Mouse (Mus musculus) forebrain, embryonic 16.5 days (tissue): Measurements from ENCODE around the gene Izumo1r. TPM values are rescaled to one million over a fixed set of nuclear protein-coding genes. Genes with fewer than 3 reads are reported as not detected.

ENCODE experiments used
- ATAC-seq: fragments of 200-750 bp; cut with Nextera tagmentation; 2 replicates; pipeline ENCODE4 v1.8.0; 2017; ENCODE audit warnings: mild to moderate bottlenecking, moderate library complexity
- H3K27ac ChIP-seq: fragments of 300-500 bp; sonication (generic); 2 replicates; pipeline ENCODE4 v1.5.1; 2014; ENCODE audit warnings: low read length, control low read depth
- H3K27me3 ChIP-seq: fragments of 300-500 bp; sonication (generic); replicated peaks from 2 replicates; pipeline ENCODE4 v1.6.1; 2014; ENCODE audit warnings: low read length; ENCODE audit not compliant: control insufficient read depth, insufficient read depth
- H3K36me3 ChIP-seq: fragments of 300-500 bp; sonication (generic); 2 replicates; pipeline ENCODE4 v1.6.1; 2014; ENCODE audit not compliant: control insufficient read depth, insufficient read depth
- H3K4me1 ChIP-seq: fragments of 300-500 bp; sonication (generic); replicated peaks from 2 replicates; pipeline ENCODE4 v1.6.1; 2014; ENCODE audit warnings: low read length; ENCODE audit not compliant: control insufficient read depth, insufficient read depth
- H3K4me2 ChIP-seq: fragments of 300-500 bp; sonication (generic); 2 replicates; pipeline ENCODE4 v1.6.1; 2014; ENCODE audit warnings: mild to moderate bottlenecking, low read length, control low read depth
- H3K4me3 ChIP-seq: fragments of 300-500 bp; sonication (generic); replicated peaks from 2 replicates; pipeline ENCODE4 v1.5.1; 2014; ENCODE audit warnings: mild to moderate bottlenecking, low read length, control low read depth
- H3K9ac ChIP-seq: fragments of 300-500 bp; sonication (generic); replicated peaks from 2 replicates; pipeline ENCODE4 v1.6.1; 2014; ENCODE audit warnings: low read depth, low read length, control low read depth
- H3K9me3 ChIP-seq: fragments of 300-500 bp; sonication (generic); 2 replicates; pipeline ENCODE4 v1.6.1; 2016; ENCODE audit warnings: low read length; ENCODE audit not compliant: control insufficient read depth
- WGBS: fragments of 180-500 bp; shearing (Covaris S2); extraction: QIAGEN DNeasy Blood & Tissue Kit; methylation state at CpG from one replicate; pipeline ENCODE4 v1.1.7; 2014; 5-methylcytosine and 5-hydroxymethylcytosine counted together
- polyA plus RNA-seq: library from polyadenylated mRNA; unstranded; fragments of >200 nt; fragmentation: Nextera tagmentation; extraction: Ambion mirVana; gene quantifications from 2 replicates; pipeline ENCODE4 v1.2.1, GENCODE M21; 2015

Izumo1r gene
- polyA plus RNA-seq, 1 experiment from 2014 or later, result not detected

DNA sequence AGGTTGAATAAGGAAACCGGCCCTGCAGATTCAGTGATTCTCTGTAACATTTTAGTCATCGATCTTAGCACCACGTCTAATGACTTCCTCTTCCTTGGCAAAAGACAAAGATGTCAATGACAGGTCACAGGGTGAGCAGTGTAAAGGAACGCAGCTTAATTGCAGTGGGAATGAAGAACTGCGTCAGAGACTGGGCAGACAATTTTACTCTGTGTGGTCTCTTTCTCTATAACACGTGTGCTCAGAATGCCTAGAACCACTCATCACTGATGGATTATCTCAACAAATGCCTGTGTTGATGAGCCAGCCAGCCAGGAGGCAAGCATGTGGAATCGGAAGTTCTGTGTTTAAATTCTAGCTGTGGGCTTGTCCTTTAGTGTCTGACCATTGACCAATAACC is 28.2 kb upstream of the Izumo1r start:
- Histone ChIP-seq H3K4me2 (no peak overlapping the region), H3K9me3 (no peaks in the 10 kb centered on the region), H3K9ac (no peak overlapping the region), H3K4me3 (no peak overlapping the region), H3K4me1 (no peaks in the 10 kb centered on the region), H3K36me3 (no peaks in the 10 kb centered on the region), H3K27me3 (no peaks in the 10 kb centered on the region), H3K27ac (no peak overlapping the region)
- ATAC-seq, result no peak
- 61% methylated on average over 7 of the region's 7 CpGs for WGBS

DNA sequence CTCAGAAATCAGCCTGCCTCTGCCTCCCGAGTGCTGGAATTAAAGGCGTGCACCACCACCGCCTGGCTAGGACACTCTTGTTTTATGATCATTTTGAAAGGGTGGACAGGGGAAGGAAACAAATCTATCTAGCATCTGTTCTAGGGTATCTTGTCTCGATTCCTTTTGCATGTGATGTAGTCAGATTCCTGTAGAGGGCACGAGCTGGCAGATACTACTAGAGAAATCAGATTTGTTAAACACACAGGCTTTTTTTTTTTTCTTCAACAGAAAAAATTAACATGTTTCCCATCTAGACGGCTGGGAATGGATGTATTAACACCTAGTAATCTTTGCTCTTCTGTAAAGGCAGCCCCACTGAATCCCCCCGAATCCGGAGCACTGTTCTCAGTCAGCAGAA is 27.5 kb upstream of the Izumo1r start:
- H3K4me3 ChIP-seq, result no peak overlapping the region
- no peak overlapping the region for H3K27ac ChIP-seq
- H3K9ac ChIP-seq, result no peak overlapping the region
- H3K4me2 ChIP-seq, result no peak overlapping the region
- H3K36me3 ChIP-seq, result no peaks in the 10 kb centered on the region
- ATAC-seq, result no peak
- no peaks in the 10 kb centered on the region for H3K9me3 ChIP-seq
- H3K4me1 ChIP-seq, result no peaks in the 10 kb centered on the region
- 85% methylated on average over 8 of the region's 8 CpGs for WGBS
- no peaks in the 10 kb centered on the region for H3K27me3 ChIP-seq

DNA sequence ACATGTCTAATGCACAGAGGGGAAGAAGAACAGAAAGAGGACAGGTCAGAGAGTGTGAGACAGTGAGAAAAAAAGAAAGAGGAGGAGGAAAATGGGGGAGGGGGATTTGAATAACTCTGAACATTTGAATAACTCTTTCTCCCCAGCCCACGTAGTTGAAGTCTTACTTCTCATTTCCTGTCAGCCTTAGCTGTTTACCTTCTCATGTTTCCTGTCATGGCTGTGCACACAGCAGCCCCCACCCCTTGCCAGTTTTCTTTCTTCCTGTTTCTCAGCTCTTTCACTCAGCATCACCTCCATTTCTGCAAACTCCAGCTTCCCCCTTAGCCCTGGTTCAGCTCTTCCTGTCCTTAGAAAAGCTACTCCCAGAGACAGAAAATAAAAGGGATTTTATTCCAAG is 22.8 kb upstream of the Izumo1r start:
- no peaks in the 10 kb centered on the region for H3K9me3 ChIP-seq
- no peaks in the 10 kb centered on the region for H3K36me3 ChIP-seq
- no peaks in the 10 kb centered on the region for H3K27me3 ChIP-seq
- no peak overlapping the region for H3K9ac ChIP-seq
- H3K4me2 ChIP-seq, result no peak overlapping the region
- no peak overlapping the region for H3K4me3 ChIP-seq
- H3K4me1 ChIP-seq, result no peaks in the 10 kb centered on the region
- 47% methylated on average over 1 of the region's 1 CpGs for WGBS
- no peak for ATAC-seq
- H3K27ac ChIP-seq, result no peak overlapping the region

DNA sequence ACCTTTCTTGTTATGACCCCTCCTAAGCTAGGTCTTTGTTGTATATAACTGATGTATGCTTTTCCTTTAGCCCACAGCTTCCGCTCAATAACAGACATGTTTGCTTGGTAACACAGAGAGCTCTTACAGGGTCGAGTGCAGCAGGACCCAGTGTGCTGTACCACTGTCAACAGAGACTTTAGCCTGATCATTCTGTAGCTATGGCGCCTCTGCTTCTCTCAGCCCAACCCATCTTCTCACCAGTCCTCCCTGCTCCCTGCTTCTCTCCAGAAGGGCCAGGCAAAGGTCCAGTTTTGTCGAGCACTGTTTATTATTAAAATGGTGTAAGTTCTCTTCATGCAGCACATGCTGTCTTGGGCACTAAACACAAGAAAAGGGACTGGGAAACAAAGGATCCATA is 19.9 kb upstream of the Izumo1r start:
- Histone ChIP-seq H3K9ac (no peak overlapping the region), H3K4me1 (no peaks in the 10 kb centered on the region), H3K27me3 (no peaks in the 10 kb centered on the region), H3K27ac (no peak overlapping the region), H3K4me3 (no peak overlapping the region), H3K4me2 (no peak overlapping the region), H3K9me3 (no peaks in the 10 kb centered on the region), H3K36me3 (no peaks in the 10 kb centered on the region)
- 63% methylated on average over 4 of the region's 4 CpGs for WGBS
- ATAC-seq, result no peak

DNA sequence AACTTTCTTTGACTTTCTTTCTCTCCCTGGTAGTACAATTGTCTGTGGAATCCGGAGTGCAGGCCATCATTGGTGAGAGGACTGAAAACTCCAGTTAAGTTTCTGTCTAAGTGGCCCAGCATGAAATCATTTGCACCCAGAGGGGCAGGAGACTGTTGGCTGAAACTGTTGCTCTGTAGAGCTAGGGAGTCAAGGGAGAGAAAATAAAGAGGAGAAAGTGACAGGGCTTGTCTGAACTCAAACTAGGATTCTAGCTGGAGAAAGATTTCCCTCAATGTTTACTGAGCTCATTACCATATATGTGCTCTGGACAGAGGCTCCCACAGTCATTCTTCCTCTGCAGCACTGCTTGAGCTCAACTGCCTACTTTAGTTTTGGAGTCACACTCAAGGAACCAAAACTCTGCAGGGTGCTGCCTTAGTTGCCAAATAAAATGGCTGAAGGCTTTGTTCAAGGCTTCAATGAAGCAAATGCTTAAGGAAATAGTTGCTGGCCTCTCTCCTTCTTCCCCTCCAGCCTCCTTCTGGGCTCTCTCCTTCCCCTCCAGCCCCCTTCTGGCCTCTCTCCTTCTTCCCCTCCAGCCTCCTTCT is 18.3 kb upstream of the Izumo1r start:
- Histone ChIP-seq H3K27me3 (no peaks in the 10 kb centered on the region), H3K36me3 (no peaks in the 10 kb centered on the region), H3K4me1 (no peaks in the 10 kb centered on the region), H3K9me3 (no peaks in the 10 kb centered on the region), H3K4me2 (no peak overlapping the region), H3K9ac (no peak overlapping the region), H3K27ac (no peak overlapping the region), H3K4me3 (no peak overlapping the region)
- no peak for ATAC-seq
- 12% methylated on average over 1 of the region's 1 CpGs for WGBS

DNA sequence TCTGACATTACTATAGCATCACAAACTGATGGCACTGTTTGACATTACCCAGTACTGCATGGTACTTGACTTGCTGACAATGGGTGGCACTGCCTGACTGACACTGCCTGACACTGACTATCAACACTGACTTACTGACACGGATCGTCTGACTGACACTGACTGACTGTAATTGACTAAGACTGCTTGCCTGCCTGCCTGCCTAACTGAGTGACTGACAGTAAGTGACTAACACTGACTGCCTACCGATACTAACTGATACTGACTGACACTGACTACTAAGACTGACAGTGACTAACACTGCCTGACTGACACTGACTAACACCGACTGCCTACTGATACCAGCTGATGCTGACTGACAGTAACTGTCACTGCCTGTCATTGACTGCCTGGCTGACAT is 17.5 kb upstream of the Izumo1r start:
- ATAC-seq, result peak; percentile 79
- Histone ChIP-seq H3K9me3 (no peaks in the 10 kb centered on the region), H3K4me1 (no peaks in the 10 kb centered on the region), H3K27ac (no peak overlapping the region), H3K4me3 (no peak overlapping the region), H3K36me3 (no peaks in the 10 kb centered on the region), H3K27me3 (no peaks in the 10 kb centered on the region), H3K4me2 (no peak overlapping the region), H3K9ac (no peak overlapping the region)
- WGBS, result 51% methylated on average over 4 of the region's 4 CpGs

DNA sequence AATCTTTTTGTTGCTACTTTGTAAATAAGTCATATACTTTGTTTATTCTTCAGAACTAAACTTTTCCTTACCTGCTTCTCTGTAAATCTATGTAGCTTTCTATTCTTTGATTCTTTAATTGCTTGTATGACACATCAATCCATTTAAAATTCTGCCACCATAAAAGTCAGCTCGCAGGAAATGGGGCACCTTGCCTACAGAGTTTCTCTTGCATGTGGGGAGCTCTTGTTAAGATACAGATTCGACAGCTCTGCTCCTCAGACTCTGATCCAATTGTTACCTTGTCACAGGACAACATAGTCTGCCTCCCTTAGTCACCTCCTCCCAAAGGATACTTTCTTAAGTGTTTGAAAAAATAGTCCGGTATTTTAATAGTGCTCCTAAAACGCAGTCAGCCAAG is 16.9 kb upstream of the Izumo1r start:
- H3K4me2 ChIP-seq, result no peak overlapping the region
- H3K27ac ChIP-seq, result no peak overlapping the region
- no peaks in the 10 kb centered on the region for H3K9me3 ChIP-seq
- ATAC-seq, result no peak
- no peaks in the 10 kb centered on the region for H3K27me3 ChIP-seq
- no peaks in the 10 kb centered on the region for H3K4me1 ChIP-seq
- H3K4me3 ChIP-seq, result no peak overlapping the region
- H3K9ac ChIP-seq, result no peak overlapping the region
- WGBS, result 84% methylated on average over 4 of the region's 4 CpGs
- H3K36me3 ChIP-seq, result no peaks in the 10 kb centered on the region

DNA sequence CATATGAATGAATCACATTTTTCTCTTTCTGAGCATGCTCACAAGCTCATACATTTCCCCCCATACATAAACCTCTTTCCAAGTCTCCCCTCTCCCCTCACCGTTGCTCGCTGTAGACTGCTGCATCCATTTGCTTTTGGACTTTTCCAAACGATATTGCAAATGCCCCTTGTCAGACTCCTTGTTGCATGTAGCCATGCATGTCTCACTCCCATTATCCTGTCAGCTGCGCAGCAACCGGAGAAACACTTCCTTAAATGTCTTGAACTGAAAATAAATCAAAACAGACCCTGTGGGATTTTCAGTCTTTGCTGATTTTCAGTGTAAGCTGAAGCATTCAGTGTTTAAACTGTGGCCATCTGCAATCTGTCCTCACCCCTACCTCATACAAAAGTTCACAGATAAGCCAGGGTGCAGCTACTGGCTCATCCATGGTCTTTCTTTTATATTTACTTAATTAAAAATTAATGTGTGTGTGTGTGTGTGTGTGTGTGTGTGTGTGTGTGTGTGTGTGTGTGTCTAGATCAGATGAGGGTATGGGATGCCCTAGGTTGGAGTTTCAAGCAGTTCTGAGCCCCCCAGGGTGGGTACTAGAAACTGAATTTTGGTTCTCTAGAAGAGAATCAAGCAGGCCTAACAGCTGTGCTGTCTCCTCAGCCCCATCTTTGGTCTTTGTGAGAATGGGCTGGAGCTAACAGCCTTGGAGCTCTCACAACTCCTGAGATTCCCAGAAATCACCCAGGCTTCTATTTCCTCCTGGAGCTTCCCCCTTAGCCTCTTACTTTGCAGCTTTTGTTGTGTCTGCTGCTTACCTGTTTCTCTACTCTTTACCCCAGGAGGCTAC is 15.3 kb upstream of the Izumo1r start:
- no peak overlapping the region for H3K27ac ChIP-seq
- ATAC-seq, result no peak
- no peaks in the 10 kb centered on the region for H3K36me3 ChIP-seq
- H3K27me3 ChIP-seq, result no peaks in the 10 kb centered on the region
- H3K4me3 ChIP-seq, result no peak overlapping the region
- 76% methylated on average over 5 of the region's 5 CpGs for WGBS
- no peak overlapping the region for H3K4me2 ChIP-seq
- H3K4me1 ChIP-seq, result no peaks in the 10 kb centered on the region
- H3K9me3 ChIP-seq, result no peaks in the 10 kb centered on the region
- no peak overlapping the region for H3K9ac ChIP-seq

DNA sequence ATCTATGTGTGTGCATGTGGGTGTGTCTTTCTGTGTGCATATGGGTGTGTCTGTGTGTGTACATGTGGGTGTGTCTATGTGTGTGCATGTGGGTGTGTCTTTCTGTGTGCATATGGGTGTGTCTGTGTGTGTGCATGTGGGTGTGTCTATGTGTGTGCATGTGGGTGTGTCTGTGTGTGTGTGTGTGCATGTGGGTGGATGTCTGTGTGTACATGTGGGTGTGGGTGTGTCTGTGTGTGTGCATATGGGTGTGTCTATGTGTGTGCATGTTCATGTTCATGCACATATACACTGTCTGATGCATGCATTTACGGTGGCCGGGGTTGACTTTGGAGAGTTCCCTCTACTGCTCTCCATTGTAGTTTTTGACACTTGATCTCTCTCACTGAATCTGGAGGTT is 13.9 kb upstream of the Izumo1r start:
- H3K9me3 ChIP-seq, result no peaks in the 10 kb centered on the region
- H3K36me3 ChIP-seq, result no peaks in the 10 kb centered on the region
- H3K27me3 ChIP-seq, result no peaks in the 10 kb centered on the region
- no peak overlapping the region for H3K4me3 ChIP-seq
- H3K4me1 ChIP-seq, result no peaks in the 10 kb centered on the region
- no peak overlapping the region for H3K4me2 ChIP-seq
- 92% methylated on average over 2 of the region's 2 CpGs for WGBS
- H3K9ac ChIP-seq, result no peak overlapping the region
- ATAC-seq, result no peak
- no peak overlapping the region for H3K27ac ChIP-seq
